Mouse (Mus musculus): ENCODE results near the gene Gm42791. TPM values are rescaled to one million over a fixed set of nuclear protein-coding genes. Genes with fewer than 3 reads are reported as not detected.
A peak's percentile ranks its signal among the peaks of the same experiment; 100 is the strongest.

Gm42791 gene
- 0.47 TPM in 1 of 2 replicates, not detected in the other for polyA plus RNA-seq (2014; fragmentation: Nextera tagmentation; extraction: Ambion mirVana)

- ATAC-seq (ENCODE audit: low FRiP score, low TSS enrichment), result peak; percentile 85
- Histone ChIP-seq H3K9ac (ENCODE audit: low read depth, low read length) (peak within 1 kb of the TSS; percentile 54), H3K4me1 (ENCODE audit: control insufficient read depth, insufficient read depth, low read length) (peaks cover 18% of the 10 kb centered on the region), H3K9me3 (ENCODE audit: control insufficient read depth, low read length) (no peaks in the 10 kb centered on the region), H3K27me3 (ENCODE audit: control insufficient read depth, insufficient read depth, low read length) (no peaks in the 10 kb centered on the region), H3K4me2 (replicated peaks; ENCODE audit: low read depth, low read length) (peak within 1 kb of the TSS; percentile 62), H3K4me3 (ENCODE audit: low read length) (peak within 1 kb of the TSS; percentile 38), H3K27ac (ENCODE audit: low read depth, low read length) (peak within 1 kb of the TSS; percentile 83), H3K36me3 (ENCODE audit: control insufficient read depth, insufficient read depth, low read length) (no peaks in the 10 kb centered on the region)
- WGBS, result under 1% methylated on average over 33 of the region's 33 CpGs
These were observed at the start of gene Gm42791 for GRCm38 (mm10) chr5:148994706-148995414. Gene Gm42791, minus strand, starts transcription at chr5:148995147.

DNA sequence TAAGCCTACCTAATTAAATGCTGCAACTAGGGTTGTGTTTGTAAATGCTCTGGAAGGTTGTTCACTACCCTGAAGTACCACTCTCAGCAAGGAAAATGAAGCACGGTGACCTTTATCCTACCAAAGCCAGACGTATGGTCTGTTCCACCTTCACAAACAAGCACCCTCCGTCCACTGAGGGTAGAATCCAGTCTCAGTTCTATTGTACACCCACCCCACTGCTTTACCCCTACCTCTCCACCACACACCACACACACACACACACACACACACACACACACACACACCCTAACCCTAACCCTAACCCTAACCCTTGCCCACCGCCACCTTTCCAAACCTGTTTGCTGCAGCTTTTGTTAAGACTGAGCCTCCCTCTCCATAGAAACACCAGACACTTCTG lies 49.1 kb upstream of the Gm42791 start:
- H3K27me3 ChIP-seq (ENCODE audit: control insufficient read depth, insufficient read depth, low read length), result no peaks in the 10 kb centered on the region
- no peak for ATAC-seq (ENCODE audit: low FRiP score, low TSS enrichment)
- no peak overlapping the region for H3K27ac ChIP-seq (ENCODE audit: low read depth, low read length)
- H3K4me3 ChIP-seq (ENCODE audit: low read length), result no peak overlapping the region
- peaks cover 21% of the 10 kb centered on the region for H3K36me3 ChIP-seq (ENCODE audit: control insufficient read depth, insufficient read depth, low read length)
- peaks cover 8% of the 10 kb centered on the region; the same call in 1 of the 2 replicates for H3K9me3 ChIP-seq (ENCODE audit: control insufficient read depth, low read length)
- H3K9ac ChIP-seq (ENCODE audit: low read depth, low read length), result no peak overlapping the region
- 69% methylated on average over 4 of the region's 4 CpGs for WGBS
- no peaks in the 10 kb centered on the region for H3K4me1 ChIP-seq (ENCODE audit: control insufficient read depth, insufficient read depth, low read length)
- H3K4me2 ChIP-seq (replicated peaks; ENCODE audit: low read depth, low read length), result no peak overlapping the region

DNA sequence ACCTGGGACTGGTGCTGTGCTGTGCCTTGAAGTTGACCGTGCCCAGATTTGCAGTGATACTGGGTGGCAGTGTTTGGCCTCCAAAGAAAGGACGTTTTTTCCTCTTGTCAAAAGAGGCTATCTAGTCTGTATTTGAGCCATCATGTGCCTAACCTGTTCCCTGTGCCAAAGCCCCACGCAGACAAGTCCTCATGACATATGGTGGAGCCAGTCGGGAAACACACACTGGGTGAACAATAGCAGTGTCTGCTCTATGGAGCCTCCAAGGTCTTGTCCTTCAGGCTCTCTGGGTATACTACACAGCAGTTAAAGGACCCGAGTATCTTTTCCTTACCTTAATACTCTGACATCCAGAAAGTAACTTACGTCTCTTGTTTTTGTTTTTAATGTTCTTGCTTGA lies 48.3 kb upstream of the Gm42791 start:
- Histone ChIP-seq H3K9me3 (ENCODE audit: control insufficient read depth, low read length) (peaks cover 8% of the 10 kb centered on the region; the same call in 1 of the 2 replicates), H3K4me3 (ENCODE audit: low read length) (no peak overlapping the region), H3K9ac (ENCODE audit: low read depth, low read length) (no peak overlapping the region), H3K4me2 (replicated peaks; ENCODE audit: low read depth, low read length) (no peak overlapping the region), H3K4me1 (ENCODE audit: control insufficient read depth, insufficient read depth, low read length) (no peaks in the 10 kb centered on the region), H3K36me3 (ENCODE audit: control insufficient read depth, insufficient read depth, low read length) (peaks cover 17% of the 10 kb centered on the region), H3K27me3 (ENCODE audit: control insufficient read depth, insufficient read depth, low read length) (no peaks in the 10 kb centered on the region), H3K27ac (ENCODE audit: low read depth, low read length) (no peak overlapping the region)
- no peak for ATAC-seq (ENCODE audit: low FRiP score, low TSS enrichment)
- 87% methylated on average over 6 of the region's 6 CpGs for WGBS

GRCm38 (mm10) chr5:149039825-149040224 lies 44.9 kb upstream of the Gm42791 start:
- H3K27ac ChIP-seq (ENCODE audit: low read depth, low read length), result no peak overlapping the region
- no peak overlapping the region for H3K9ac ChIP-seq (ENCODE audit: low read depth, low read length)
- no peak for ATAC-seq (ENCODE audit: low FRiP score, low TSS enrichment)
- H3K27me3 ChIP-seq (ENCODE audit: control insufficient read depth, insufficient read depth, low read length), result no peaks in the 10 kb centered on the region
- no peaks in the 10 kb centered on the region for H3K4me1 ChIP-seq (ENCODE audit: control insufficient read depth, insufficient read depth, low read length)
- no peaks in the 10 kb centered on the region for H3K36me3 ChIP-seq (ENCODE audit: control insufficient read depth, insufficient read depth, low read length)
- H3K4me2 ChIP-seq (replicated peaks; ENCODE audit: low read depth, low read length), result no peak overlapping the region
- peaks cover 8% of the 10 kb centered on the region; the same call in 1 of the 2 replicates for H3K9me3 ChIP-seq (ENCODE audit: control insufficient read depth, low read length)
- H3K4me3 ChIP-seq (ENCODE audit: low read length), result no peak overlapping the region
- WGBS, result 91% methylated on average over 5 of the region's 5 CpGs

GRCm38 (mm10) chr5:149037729-149038128 lies 42.8 kb upstream of the Gm42791 start:
- ATAC-seq (ENCODE audit: low FRiP score, low TSS enrichment), result no peak
- WGBS, result 37% methylated on average over 10 of the region's 10 CpGs
- H3K4me2 ChIP-seq (replicated peaks; ENCODE audit: low read depth, low read length), result no peak overlapping the region

GRCm38 (mm10) chr5:149036920-149037319 lies 42.0 kb upstream of the Gm42791 start:
- no peak overlapping the region for H3K9ac ChIP-seq (ENCODE audit: low read depth, low read length)
- no peaks in the 10 kb centered on the region for H3K27me3 ChIP-seq (ENCODE audit: control insufficient read depth, insufficient read depth, low read length)
- H3K36me3 ChIP-seq (ENCODE audit: control insufficient read depth, insufficient read depth, low read length), result no peaks in the 10 kb centered on the region
- H3K9me3 ChIP-seq (ENCODE audit: control insufficient read depth, low read length), result peaks cover 8% of the 10 kb centered on the region; the same call in 1 of the 2 replicates
- ATAC-seq (ENCODE audit: low FRiP score, low TSS enrichment), result no peak
- no peak overlapping the region for H3K27ac ChIP-seq (ENCODE audit: low read depth, low read length)
- H3K4me1 ChIP-seq (ENCODE audit: control insufficient read depth, insufficient read depth, low read length), result no peaks in the 10 kb centered on the region
- H3K4me3 ChIP-seq (ENCODE audit: low read length), result no peak overlapping the region
- no peak overlapping the region for H3K4me2 ChIP-seq (replicated peaks; ENCODE audit: low read depth, low read length)
- 95% methylated on average over 3 of the region's 3 CpGs for WGBS

More at GRCm38 (mm10) chr5:149037729-149038128, 42.8 kb upstream of the Gm42791 start:
- H3K27me3 ChIP-seq (ENCODE audit: control insufficient read depth, insufficient read depth, low read length), result no peaks in the 10 kb centered on the region
- peaks cover 8% of the 10 kb centered on the region; the same call in 1 of the 2 replicates for H3K9me3 ChIP-seq (ENCODE audit: control insufficient read depth, low read length)
- no peaks in the 10 kb centered on the region for H3K4me1 ChIP-seq (ENCODE audit: control insufficient read depth, insufficient read depth, low read length)
- no peaks in the 10 kb centered on the region for H3K36me3 ChIP-seq (ENCODE audit: control insufficient read depth, insufficient read depth, low read length)
- no peak overlapping the region for H3K27ac ChIP-seq (ENCODE audit: low read depth, low read length)
- H3K9ac ChIP-seq (ENCODE audit: low read depth, low read length), result no peak overlapping the region
- no peak overlapping the region for H3K4me3 ChIP-seq (ENCODE audit: low read length)

GRCm38 (mm10) chr5:149032438-149032837 lies 37.5 kb upstream of the Gm42791 start:
- no peak overlapping the region for H3K4me2 ChIP-seq (replicated peaks; ENCODE audit: low read depth, low read length)
- no peaks in the 10 kb centered on the region; the same call in 1 of the 2 replicates for H3K9me3 ChIP-seq (ENCODE audit: control insufficient read depth, low read length)
- H3K4me3 ChIP-seq (ENCODE audit: low read length), result no peak overlapping the region
- H3K9ac ChIP-seq (ENCODE audit: low read depth, low read length), result no peak overlapping the region
- no peaks in the 10 kb centered on the region for H3K27me3 ChIP-seq (ENCODE audit: control insufficient read depth, insufficient read depth, low read length)
- H3K27ac ChIP-seq (ENCODE audit: low read depth, low read length), result no peak overlapping the region
- no peaks in the 10 kb centered on the region for H3K36me3 ChIP-seq (ENCODE audit: control insufficient read depth, insufficient read depth, low read length)
- no peak for ATAC-seq (ENCODE audit: low FRiP score, low TSS enrichment)
- 90% methylated on average over 4 of the region's 4 CpGs for WGBS
- peaks cover 5% of the 10 kb centered on the region for H3K4me1 ChIP-seq (ENCODE audit: control insufficient read depth, insufficient read depth, low read length)

DNA sequence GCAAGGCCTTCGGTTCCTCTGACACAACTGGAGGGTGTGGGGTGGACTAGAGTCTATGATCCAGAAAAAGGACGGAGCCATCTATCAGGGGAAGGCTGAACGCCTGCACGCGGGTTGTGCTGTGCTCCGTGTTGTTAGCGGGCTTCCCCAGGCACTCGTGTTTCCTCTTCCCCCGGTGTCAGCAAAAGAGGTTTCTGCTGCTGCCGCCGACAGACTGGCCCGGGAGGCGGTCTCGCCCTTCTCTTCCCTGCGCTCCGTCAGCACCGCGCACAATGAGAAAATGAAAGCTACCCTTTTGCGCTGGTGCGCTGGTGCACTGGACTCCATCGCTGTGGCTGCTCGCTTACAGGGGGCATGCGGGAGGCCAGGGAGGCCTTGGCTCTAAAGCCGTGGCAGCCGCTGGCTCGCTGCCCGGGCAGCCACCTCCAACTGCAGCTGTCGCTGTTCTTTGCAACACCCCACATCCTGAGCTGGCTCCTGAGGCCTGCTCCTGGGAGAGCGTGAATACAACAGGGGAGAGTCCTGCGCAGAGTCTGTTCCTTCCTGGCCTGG lies 36.3 kb upstream of the Gm42791 start:
- Histone ChIP-seq H3K9me3 (ENCODE audit: control insufficient read depth, low read length) (no peaks in the 10 kb centered on the region), H3K4me1 (ENCODE audit: control insufficient read depth, insufficient read depth, low read length) (peaks cover 5% of the 10 kb centered on the region), H3K4me2 (replicated peaks; ENCODE audit: low read depth, low read length) (peak overlapping the region; percentile 56), H3K36me3 (ENCODE audit: control insufficient read depth, insufficient read depth, low read length) (no peaks in the 10 kb centered on the region), H3K9ac (ENCODE audit: low read depth, low read length) (peak overlapping the region; percentile 54), H3K27ac (ENCODE audit: low read depth, low read length) (peak overlapping the region; percentile 74; the same call in 1 of the 2 replicates), H3K4me3 (ENCODE audit: low read length) (peak overlapping the region; percentile 29), H3K27me3 (ENCODE audit: control insufficient read depth, insufficient read depth, low read length) (no peaks in the 10 kb centered on the region)
- WGBS, result 2% methylated on average over 29 of the region's 30 CpGs
- peak; percentile 71 for ATAC-seq (ENCODE audit: low FRiP score, low TSS enrichment)

GRCm38 (mm10) chr5:149030103-149030502 lies 35.2 kb upstream of the Gm42791 start:
- Histone ChIP-seq H3K9ac (ENCODE audit: low read depth, low read length) (no peak overlapping the region), H3K9me3 (ENCODE audit: control insufficient read depth, low read length) (no peaks in the 10 kb centered on the region), H3K27me3 (ENCODE audit: control insufficient read depth, insufficient read depth, low read length) (no peaks in the 10 kb centered on the region), H3K4me1 (ENCODE audit: control insufficient read depth, insufficient read depth, low read length) (peaks cover 5% of the 10 kb centered on the region), H3K4me3 (ENCODE audit: low read length) (no peak overlapping the region), H3K27ac (ENCODE audit: low read depth, low read length) (peak overlapping the region; percentile 47; the same call in 1 of the 2 replicates), H3K36me3 (ENCODE audit: control insufficient read depth, insufficient read depth, low read length) (no peaks in the 10 kb centered on the region), H3K4me2 (replicated peaks; ENCODE audit: low read depth, low read length) (no peak overlapping the region)
- ATAC-seq (ENCODE audit: low FRiP score, low TSS enrichment), result peak; percentile 25; the same call in 1 of the 2 replicates
- 47% methylated on average over 2 of the region's 2 CpGs for WGBS
